Mouse (Mus musculus): ENCODE measurements around the gene Wdr61.

- TF ChIP-seq CTCF (IDR thresholded peaks at IDR 0.05; ENCODE audit: borderline replicate concordance, control insufficient read depth, extremely low read depth, insufficient read depth, low read length, poor library complexity) (no peak), POLR2A (IDR thresholded peaks at IDR 0.05; ENCODE audit: control insufficient read depth, extremely low read depth, insufficient read depth, low read length, poor library complexity) (no peak)
These were observed 35.9 kb upstream of the Wdr61 start for GRCm38 (mm10) chr9:54770140-54770780.

All from thymus, adult 2 months (tissue).